Mouse (Mus musculus) ovary, postnatal 36 days (tissue): ENCODE results near the gene Tpx2.

Experiments
- DNase-seq: peaks from one replicate; pipeline ENCODE4 v3.0.0; 2022; ENCODE audit warnings: low spot score, mixed read lengths

The Tpx2 gene

DNA sequence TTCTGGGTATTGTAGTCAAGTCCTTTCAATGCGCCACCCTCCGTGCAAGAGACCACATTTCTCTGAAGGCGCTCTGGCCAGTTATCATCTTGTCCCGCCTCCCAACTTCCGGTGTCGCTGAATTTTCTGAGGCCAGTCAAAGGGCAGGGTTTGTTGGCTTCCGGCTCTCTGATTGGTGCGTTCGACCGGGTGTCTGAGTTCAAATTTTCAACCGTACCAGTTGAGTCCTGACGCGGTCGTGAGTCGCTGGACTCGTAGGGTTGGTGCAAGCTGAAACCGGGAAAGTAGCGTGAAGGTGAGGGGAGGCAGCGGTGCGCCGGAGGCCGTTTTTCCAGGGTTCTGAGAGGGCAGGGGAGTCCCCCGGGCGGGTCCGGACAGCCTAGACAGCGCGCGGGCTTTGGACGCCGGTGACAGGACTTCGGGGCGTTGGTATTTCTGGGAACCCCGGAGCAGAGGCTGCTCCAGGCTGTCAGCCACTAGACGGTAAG is at the start of gene Tpx2:
Gene Tpx2 (plus strand): TSS at position 150 of the 488 bp plus-strand sequence.
- DNase-seq, result peak; percentile 93

DNA sequence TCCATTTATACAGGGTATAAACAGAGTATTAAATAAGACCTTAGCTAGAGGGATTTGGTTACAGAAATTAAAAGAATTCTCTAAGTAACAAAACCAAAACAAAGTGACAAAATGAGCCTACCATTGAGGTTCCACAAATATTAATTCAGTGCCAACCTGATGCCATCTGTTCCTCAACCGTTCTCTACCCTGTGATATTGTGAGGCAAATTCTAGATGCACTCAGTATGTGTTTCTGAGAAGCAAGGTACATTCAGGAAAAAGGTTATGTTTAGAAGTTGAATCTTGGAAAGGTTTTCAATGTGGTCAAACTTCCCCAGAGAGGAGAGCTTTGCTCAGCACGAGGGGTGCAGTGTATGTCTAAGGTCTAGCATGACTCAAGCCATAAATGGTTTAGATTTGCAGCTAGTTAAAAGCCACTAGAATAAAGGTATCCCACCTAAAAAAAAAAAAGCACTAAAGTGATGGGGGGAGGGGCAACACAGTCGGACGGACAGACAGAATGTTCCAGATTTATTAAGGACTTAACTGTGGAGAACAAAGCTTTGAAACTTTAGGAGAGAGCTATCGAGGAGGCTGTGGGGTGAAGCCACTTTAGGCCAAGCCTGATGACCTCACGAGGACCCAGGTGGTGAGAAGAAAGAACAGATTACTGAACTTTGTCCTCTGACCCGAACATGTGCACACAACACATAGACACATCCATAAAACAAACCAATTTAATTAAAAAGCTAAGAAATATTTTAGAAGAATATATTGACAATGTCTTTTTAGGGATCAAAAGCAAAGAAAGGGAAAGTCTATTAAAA is 47.6 kb upstream of the Tpx2 start:
- DNase-seq, result no peak

DNA sequence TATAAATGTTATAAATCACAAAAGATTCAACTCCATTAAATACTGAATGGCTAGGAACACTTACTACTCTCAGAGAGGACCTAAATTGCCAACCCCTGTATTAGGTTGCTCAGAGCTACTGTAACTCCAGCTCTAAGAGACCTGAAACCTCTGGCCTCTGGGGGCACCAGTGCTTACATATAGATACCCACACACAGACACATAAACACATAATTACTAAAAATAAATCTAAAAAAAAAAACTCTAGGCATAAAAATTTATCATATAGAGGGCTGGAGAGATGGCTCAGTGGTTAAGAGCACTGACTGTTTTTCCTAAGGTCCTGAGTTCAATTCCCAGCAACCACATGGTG is 47.0 kb upstream of the Tpx2 start:
- no peak for DNase-seq

- no peak for DNase-seq
Observed at GRCm38 (mm10) chr2:152802303-152802702, 45.5 kb upstream of the Tpx2 start.

DNA sequence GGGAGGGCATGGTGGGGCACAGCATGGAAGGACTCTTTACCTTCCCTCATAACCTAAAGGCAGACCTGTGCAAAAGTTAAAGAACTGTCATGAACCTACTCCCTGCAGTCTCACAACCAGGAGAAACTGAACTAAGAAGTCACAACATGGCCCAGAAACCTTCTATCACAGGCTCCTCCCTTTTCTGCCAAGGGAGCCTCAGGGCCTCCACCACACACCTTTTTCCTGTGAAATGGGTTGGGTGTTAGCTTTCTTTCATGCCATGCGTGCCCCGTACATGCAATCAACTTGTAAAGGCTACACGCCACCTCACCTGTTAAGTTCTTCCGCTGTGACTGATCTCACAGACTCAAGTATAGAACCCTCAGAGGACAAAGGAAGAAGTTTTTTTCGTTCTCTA is 44.7 kb upstream of the Tpx2 start:
- no peak for DNase-seq

- no peak for DNase-seq
Observed at GRCm38 (mm10) chr2:152804408-152805110, 43.2 kb upstream of the Tpx2 start.

DNA sequence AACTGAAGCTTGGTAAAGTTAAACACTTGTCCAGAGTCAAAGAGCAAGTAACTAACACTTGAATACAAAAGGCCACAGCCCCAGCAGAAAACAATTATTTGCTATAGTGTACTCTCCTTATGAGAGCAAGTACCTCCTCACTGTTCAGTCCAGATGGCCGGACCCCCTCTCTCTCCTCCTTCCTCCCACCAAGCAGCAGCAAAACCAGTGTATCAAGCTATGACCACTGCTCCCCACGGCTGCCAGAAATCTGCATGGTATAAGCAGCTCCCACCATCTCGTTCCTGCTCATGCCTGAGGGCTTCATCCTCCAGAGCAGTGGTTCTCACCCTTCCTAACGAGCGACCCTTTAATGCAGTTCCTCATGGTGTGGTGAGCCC is 42.7 kb upstream of the Tpx2 start:
- DNase-seq, result no peak

GRCm38 (mm10) chr2:152806037-152806436 is 41.7 kb upstream of the Tpx2 start:
- no peak for DNase-seq

DNA sequence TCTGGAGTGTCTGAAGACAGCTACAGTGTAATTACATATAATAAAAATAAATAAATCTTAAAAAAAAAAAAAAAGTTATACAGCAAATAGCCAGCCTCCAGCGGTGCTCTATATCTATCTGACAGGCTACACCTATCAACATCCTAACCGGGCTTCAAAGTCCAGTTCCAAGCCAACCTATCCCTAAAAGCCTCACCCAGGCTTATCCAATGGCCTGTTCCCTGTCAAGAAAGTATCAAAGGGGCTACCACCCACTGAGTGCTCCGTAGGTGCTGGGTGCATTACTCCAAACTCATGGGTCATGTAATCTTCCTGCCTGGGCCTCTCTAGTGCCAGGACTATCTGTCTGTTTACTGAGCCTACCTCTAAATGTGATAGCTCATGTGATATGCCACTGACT is 39.6 kb upstream of the Tpx2 start:
- no peak for DNase-seq

GRCm38 (mm10) chr2:152810158-152810941 is 37.4 kb upstream of the Tpx2 start:
- DNase-seq, result no peak

- no peak for DNase-seq
Observed at GRCm38 (mm10) chr2:152811336-152812165, 36.2 kb upstream of the Tpx2 start.

- DNase-seq, result no peak
Observed at GRCm38 (mm10) chr2:152813232-152813631, 34.5 kb upstream of the Tpx2 start.

DNA sequence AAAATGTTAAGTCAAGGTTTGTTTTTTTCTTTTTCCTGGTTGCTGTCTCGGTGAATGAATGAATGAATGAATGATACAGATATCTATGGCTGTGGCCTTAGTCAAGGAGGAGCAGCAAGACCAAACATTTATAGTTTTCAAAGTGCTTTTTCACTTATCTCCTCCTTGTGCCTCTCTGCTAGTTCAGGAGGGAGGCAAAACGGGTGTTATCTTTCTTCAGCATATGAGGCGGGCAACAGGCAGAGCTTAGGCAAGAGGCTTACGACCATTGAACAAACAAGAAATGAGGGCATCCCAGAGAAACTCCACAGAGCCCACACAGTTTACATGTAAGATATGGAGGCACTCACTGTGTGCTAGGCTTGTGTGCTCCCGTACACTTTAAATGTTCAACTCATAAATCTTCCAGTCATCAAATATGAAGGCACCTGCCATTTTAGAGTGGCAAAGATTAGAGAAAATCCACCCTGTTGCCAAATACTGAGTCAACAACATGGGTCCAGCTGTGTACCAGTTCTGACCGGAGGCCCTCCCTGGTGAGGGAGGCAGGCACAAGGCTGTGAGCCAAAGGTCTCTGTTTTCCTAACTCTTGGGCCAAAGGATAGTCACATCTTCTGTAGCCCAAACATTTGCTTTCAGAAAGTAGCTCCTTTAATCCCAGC is 33.4 kb upstream of the Tpx2 start:
- no peak for DNase-seq

DNA sequence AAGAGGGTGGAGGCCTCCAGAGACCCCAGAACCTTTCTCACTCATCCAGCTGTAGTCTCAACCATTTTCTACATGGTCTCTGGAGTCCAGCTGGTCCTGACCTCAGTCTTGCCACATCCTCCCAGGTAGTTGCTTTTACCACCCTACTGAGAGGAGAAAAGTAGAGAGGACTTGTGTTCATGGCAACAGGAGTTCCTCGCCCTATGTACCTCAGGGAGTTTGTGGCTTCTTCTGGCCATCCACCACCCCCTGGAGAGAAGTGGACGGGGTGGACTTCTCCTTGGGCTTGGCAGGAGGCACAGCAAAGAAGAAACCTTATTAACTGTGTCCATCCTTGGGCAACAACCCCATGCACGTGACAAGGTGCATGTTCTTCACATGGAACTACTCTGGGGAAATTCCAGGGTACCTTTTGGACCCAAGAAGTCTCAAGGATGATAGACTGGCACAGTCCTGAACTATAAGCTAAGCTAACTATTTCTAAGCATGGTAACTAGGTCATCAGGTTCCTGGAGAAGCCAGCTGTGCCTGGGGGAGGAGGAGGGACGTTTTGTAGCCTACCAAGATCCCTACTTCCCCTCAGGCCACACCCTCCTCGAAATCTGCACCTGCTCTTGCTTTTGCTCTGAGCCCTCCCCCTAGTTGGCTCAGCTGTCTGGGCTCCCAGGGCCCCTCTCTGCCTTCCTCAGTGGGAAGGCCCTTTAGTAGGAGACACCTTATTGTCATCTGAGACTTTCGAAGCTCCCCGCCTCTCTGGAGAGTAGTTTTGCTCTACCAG is 31.7 kb upstream of the Tpx2 start:
- DNase-seq, result no peak

DNA sequence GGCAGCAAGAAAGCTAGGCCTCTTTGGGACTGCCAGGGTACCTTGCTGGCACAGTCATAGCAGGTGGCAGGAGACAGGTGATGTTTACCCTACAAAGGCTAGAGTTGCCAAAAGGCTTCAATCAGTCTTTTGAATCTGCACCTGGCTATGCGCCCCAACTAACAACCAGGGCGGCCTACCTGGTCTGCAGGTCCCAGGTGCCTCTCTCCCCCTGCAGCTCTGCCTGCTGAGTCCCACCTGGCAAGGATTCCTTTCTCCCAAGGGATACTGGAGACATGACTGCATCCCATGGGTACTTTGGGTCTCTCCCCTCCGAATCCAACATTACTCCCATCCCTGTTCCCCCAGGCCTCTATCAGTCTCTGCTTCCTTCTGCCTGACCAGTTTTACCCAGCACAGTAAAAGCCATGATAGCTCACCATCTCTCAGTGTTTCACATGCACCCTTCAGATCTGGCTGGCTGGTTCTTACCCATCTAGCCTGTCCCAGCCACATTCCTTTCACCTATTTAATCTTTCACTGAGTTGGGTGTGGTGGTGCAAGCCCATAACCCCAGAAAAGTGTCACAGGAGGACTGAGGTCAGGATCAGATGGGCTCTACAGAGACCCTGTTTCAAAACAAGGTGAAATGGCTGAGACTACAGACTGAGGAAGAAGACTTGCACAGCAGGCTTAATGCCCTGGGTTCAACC is 31.0 kb upstream of the Tpx2 start:
- no peak for DNase-seq

DNA sequence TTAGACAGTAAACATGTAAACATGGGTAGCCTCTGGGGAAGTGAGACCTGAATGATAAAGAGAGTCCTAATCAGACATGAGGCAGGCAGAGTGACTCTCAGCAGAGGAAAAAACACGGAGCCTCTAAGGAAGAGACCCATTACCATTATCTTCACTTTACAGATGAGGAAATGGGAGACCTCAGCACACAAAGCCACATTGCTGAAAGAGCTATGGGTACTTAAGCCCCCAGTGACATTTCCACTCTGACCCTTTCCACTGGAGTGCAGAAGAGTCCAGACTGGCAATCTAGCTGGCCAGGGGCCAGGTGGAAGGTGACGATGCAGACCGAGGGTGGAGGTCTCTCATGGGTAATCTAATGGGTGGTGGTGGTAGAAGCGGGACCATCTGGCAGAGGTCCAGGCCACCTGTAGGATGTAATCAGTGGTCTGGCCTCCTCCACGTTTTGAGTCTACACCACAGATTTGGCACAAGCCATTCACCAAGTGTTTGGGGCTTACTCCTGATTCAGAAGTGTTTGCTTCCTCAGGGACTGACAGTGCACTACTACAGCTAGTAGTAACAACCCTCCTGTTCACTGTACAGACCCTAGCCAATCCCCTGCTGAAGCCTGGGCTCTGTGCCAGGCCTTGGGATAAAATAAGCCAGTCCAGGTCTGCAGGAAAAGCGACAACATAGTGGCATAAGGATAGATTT is 30.0 kb upstream of the Tpx2 start:
- DNase-seq, result peak; percentile 47

DNA sequence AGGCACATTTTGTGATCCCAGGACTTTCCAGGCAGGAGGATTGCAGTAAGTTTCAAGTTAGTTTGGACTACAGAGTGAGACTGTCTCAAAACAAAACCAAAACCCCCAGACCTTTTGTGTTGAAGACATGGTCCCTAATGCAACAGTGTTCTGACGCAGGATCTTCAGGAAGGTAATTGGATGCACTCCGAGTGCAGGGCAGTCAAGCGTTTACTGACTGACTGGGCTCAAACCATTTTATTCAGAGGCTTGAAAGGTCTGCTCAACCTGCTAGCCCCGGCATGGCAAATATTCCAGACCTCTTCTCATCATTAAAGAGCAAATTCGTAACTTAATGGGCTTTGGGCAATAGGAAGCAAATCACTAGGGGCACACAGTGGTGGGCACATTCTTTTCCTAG is 29.1 kb upstream of the Tpx2 start:
- no peak for DNase-seq

DNA sequence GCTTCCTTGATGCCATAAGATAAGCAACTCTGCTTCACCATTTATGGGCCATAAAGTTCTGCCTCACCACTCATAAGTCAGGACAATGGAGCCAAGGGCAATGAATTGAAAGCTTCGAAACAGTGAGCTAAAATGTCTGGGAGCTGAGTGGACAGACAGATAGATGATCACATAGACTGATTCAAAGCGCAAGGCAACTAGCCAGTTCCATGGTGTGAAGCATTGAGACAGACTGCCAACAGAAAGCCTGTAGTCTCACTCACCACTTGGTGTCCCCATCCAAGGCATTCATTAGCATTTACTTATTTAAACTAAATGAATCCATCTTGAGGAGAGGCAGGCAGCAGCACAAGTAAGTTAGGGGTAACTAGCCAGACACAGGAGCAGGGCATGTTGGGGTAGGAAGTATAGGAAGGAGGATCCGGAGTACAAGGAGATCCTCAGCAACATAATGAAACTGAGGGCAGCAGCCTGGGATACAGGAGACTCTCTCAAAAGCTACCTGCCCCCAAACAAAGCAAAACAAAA is 28.6 kb upstream of the Tpx2 start:
- no peak for DNase-seq

- no peak for DNase-seq
Observed at GRCm38 (mm10) chr2:152819926-152820325, 27.8 kb upstream of the Tpx2 start.
